Mouse (Mus musculus) embryonic facial prominence, embryonic 13.5 days (tissue): Measurements from ENCODE around the gene Ikzf1. TPM values are rescaled to one million over a fixed set of nuclear protein-coding genes. Genes with fewer than 3 reads are reported as not detected.

Experiments used
- ATAC-seq: fragments of 200-750 bp; cut with Nextera tagmentation; 2 replicates; pipeline ENCODE4 v1.8.0; 2017; ENCODE audit warnings: low read depth; ENCODE audit not compliant: insufficient number of reproducible peaks, insufficient read depth, low FRiP score, low TSS enrichment
- H3K27ac ChIP-seq: fragments of 300-500 bp; sonication (generic); 2 replicates; pipeline ENCODE4 v1.5.1; 2015; ENCODE audit warnings: moderate library complexity, mild to moderate bottlenecking, inconsistent platforms
- H3K27me3 ChIP-seq: fragments of 300-500 bp; sonication (generic); 2 replicates; pipeline ENCODE4 v1.6.1; 2015; ENCODE audit warnings: mild to moderate bottlenecking, inconsistent platforms
- H3K36me3 ChIP-seq: fragments of 300-500 bp; sonication (generic); 2 replicates; pipeline ENCODE4 v1.6.1; 2015; ENCODE audit warnings: mild to moderate bottlenecking, inconsistent platforms
- H3K4me1 ChIP-seq: fragments of 300-500 bp; sonication (generic); 2 replicates; pipeline ENCODE4 v1.6.1; 2015; ENCODE audit warnings: inconsistent platforms
- H3K4me2 ChIP-seq: fragments of 300-500 bp; sonication (generic); 2 replicates; pipeline ENCODE4 v1.6.1; 2015; ENCODE audit warnings: moderate library complexity, mild to moderate bottlenecking, inconsistent platforms
- H3K4me3 ChIP-seq: fragments of 300-500 bp; sonication (generic); 2 replicates; pipeline ENCODE4 v1.5.1; 2015; ENCODE audit warnings: mild to moderate bottlenecking, inconsistent platforms
- H3K9ac ChIP-seq: fragments of 300-500 bp; sonication (generic); 2 replicates; pipeline ENCODE4 v1.6.1; 2015; ENCODE audit warnings: mild to moderate bottlenecking, inconsistent platforms
- H3K9me3 ChIP-seq: fragments of 300-500 bp; sonication (generic); 2 replicates; pipeline ENCODE4 v1.6.1; 2016; ENCODE audit warnings: inconsistent platforms
- WGBS: fragments of 180-500 bp; shearing (Covaris S2); methylation state at CpG from one replicate; pipeline ENCODE4 v1.1.7; 2015; ENCODE audit warnings: mixed read lengths; 5-methylcytosine and 5-hydroxymethylcytosine counted together
- polyA plus RNA-seq: library from polyadenylated mRNA; unstranded; fragments of >200 nt; fragmentation: Nextera tagmentation; extraction: Ambion mirVana; gene quantifications from 2 replicates; pipeline ENCODE4 v1.2.1, GENCODE M21; 2015

Gene Ikzf1
- polyA plus RNA-seq: 0.80 and 1.8 TPM in 2 replicates

- Histone ChIP-seq H3K4me1 (peaks cover 17% of the 10 kb centered on the region), H3K36me3 (no peaks in the 10 kb centered on the region), H3K27ac (no peak within 1 kb of the TSS), H3K4me2 (peak within 1 kb of the TSS; percentile 98), H3K27me3 (peaks cover 71% of the 10 kb centered on the region), H3K9ac (peak within 1 kb of the TSS; percentile 61), H3K4me3 (peak within 1 kb of the TSS; percentile 67), H3K9me3 (no peaks in the 10 kb centered on the region)
- ATAC-seq: peak; percentile 53; the same call in 1 of the 2 replicates
- WGBS: 1% methylated on average over 97 of the region's 100 CpGs
These were observed at the start of gene Ikzf1 for GRCm38 (mm10) chr11:11684930-11685852. Ikzf1 (plus strand) TSS chr11:11685003.

GRCm38 (mm10) chr11:11644303-11644702, 40.5 kb upstream of the Ikzf1 start:
- Histone ChIP-seq H3K9ac (no peak overlapping the region), H3K4me1 (no peaks in the 10 kb centered on the region), H3K27ac (no peak overlapping the region), H3K4me3 (no peak overlapping the region), H3K4me2 (no peak overlapping the region), H3K27me3 (no peaks in the 10 kb centered on the region), H3K36me3 (no peaks in the 10 kb centered on the region), H3K9me3 (no peaks in the 10 kb centered on the region)
- ATAC-seq: no peak

- no peak for ATAC-seq
- no peak overlapping the region for H3K4me3 ChIP-seq
- no peaks in the 10 kb centered on the region for H3K9me3 ChIP-seq
- no peaks in the 10 kb centered on the region for H3K36me3 ChIP-seq
- no peaks in the 10 kb centered on the region for H3K4me1 ChIP-seq
- H3K27ac ChIP-seq: no peak overlapping the region
- no peaks in the 10 kb centered on the region for H3K27me3 ChIP-seq
- no peak overlapping the region for H3K4me2 ChIP-seq
- H3K9ac ChIP-seq: no peak overlapping the region
- 78% methylated on average over 3 of the region's 3 CpGs for WGBS
These were observed 28.4 kb upstream of the Ikzf1 start for GRCm38 (mm10) chr11:11656388-11656787.

GRCm38 (mm10) chr11:11656995-11657530, 27.7 kb upstream of the Ikzf1 start:
- no peak overlapping the region for H3K4me2 ChIP-seq
- H3K27me3 ChIP-seq: no peaks in the 10 kb centered on the region
- no peak overlapping the region for H3K27ac ChIP-seq
- H3K4me1 ChIP-seq: no peaks in the 10 kb centered on the region
- H3K9me3 ChIP-seq: no peaks in the 10 kb centered on the region
- 75% methylated on average over 5 of the region's 5 CpGs for WGBS
- no peak overlapping the region for H3K4me3 ChIP-seq
- H3K36me3 ChIP-seq: no peaks in the 10 kb centered on the region
- no peak for ATAC-seq
- H3K9ac ChIP-seq: no peak overlapping the region

- no peaks in the 10 kb centered on the region for H3K4me1 ChIP-seq
- H3K27me3 ChIP-seq: no peaks in the 10 kb centered on the region
- no peak for ATAC-seq
- H3K4me2 ChIP-seq: no peak overlapping the region
- no peak overlapping the region for H3K9ac ChIP-seq
- H3K36me3 ChIP-seq: no peaks in the 10 kb centered on the region
- WGBS: 89% methylated on average over 4 of the region's 4 CpGs
- no peak overlapping the region for H3K4me3 ChIP-seq
- H3K27ac ChIP-seq: no peak overlapping the region
- no peaks in the 10 kb centered on the region for H3K9me3 ChIP-seq
These were observed 27.2 kb upstream of the Ikzf1 start for GRCm38 (mm10) chr11:11657634-11658033.

GRCm38 (mm10) chr11:11658834-11659233, 26.0 kb upstream of the Ikzf1 start:
- Histone ChIP-seq H3K4me2 (no peak overlapping the region), H3K36me3 (no peaks in the 10 kb centered on the region), H3K9me3 (no peaks in the 10 kb centered on the region), H3K27ac (no peak overlapping the region), H3K9ac (no peak overlapping the region), H3K4me1 (no peaks in the 10 kb centered on the region), H3K4me3 (no peak overlapping the region), H3K27me3 (no peaks in the 10 kb centered on the region)
- WGBS: 58% methylated on average over 4 of the region's 4 CpGs
- ATAC-seq: no peak

GRCm38 (mm10) chr11:11660651-11661050, 24.2 kb upstream of the Ikzf1 start:
- no peaks in the 10 kb centered on the region for H3K36me3 ChIP-seq
- H3K9ac ChIP-seq: no peak overlapping the region
- H3K27me3 ChIP-seq: no peaks in the 10 kb centered on the region
- H3K4me3 ChIP-seq: no peak overlapping the region
- 81% methylated on average over 4 of the region's 4 CpGs for WGBS
- no peaks in the 10 kb centered on the region for H3K9me3 ChIP-seq
- no peak overlapping the region for H3K27ac ChIP-seq
- H3K4me2 ChIP-seq: no peak overlapping the region
- no peak for ATAC-seq
- H3K4me1 ChIP-seq: no peaks in the 10 kb centered on the region

- 88% methylated on average over 4 of the region's 4 CpGs for WGBS
- H3K4me1 ChIP-seq: no peaks in the 10 kb centered on the region
- H3K9ac ChIP-seq: no peak overlapping the region
- no peak overlapping the region for H3K4me3 ChIP-seq
- no peak overlapping the region for H3K4me2 ChIP-seq
- H3K27ac ChIP-seq: no peak overlapping the region
- no peaks in the 10 kb centered on the region for H3K27me3 ChIP-seq
- H3K36me3 ChIP-seq: no peaks in the 10 kb centered on the region
- ATAC-seq: no peak
- H3K9me3 ChIP-seq: no peaks in the 10 kb centered on the region
These were observed 17.4 kb upstream of the Ikzf1 start for GRCm38 (mm10) chr11:11667254-11667921.

GRCm38 (mm10) chr11:11667922-11668290, 16.9 kb upstream of the Ikzf1 start:
- Histone ChIP-seq H3K4me2 (no peak overlapping the region), H3K36me3 (no peaks in the 10 kb centered on the region), H3K4me1 (no peaks in the 10 kb centered on the region), H3K27ac (no peak overlapping the region), H3K9ac (no peak overlapping the region), H3K9me3 (no peaks in the 10 kb centered on the region), H3K27me3 (no peaks in the 10 kb centered on the region), H3K4me3 (no peak overlapping the region)
- ATAC-seq: no peak
- 98% methylated on average over 3 of the region's 3 CpGs for WGBS

GRCm38 (mm10) chr11:11672974-11673373, 11.8 kb upstream of the Ikzf1 start:
- 72% methylated on average over 4 of the region's 4 CpGs for WGBS
- ATAC-seq: no peak
- H3K4me3 ChIP-seq: no peak overlapping the region

GRCm38 (mm10) chr11:11675063-11675462, 9.7 kb upstream of the Ikzf1 start:
- no peak overlapping the region for H3K4me3 ChIP-seq
- no peaks in the 10 kb centered on the region for H3K27me3 ChIP-seq
- H3K27ac ChIP-seq: no peak overlapping the region
- H3K36me3 ChIP-seq: no peaks in the 10 kb centered on the region
- H3K9me3 ChIP-seq: no peaks in the 10 kb centered on the region
- H3K9ac ChIP-seq: no peak overlapping the region
- ATAC-seq: no peak
- H3K4me1 ChIP-seq: no peaks in the 10 kb centered on the region
- no peak overlapping the region for H3K4me2 ChIP-seq

More at GRCm38 (mm10) chr11:11672974-11673373, 11.8 kb upstream of the Ikzf1 start:
- Histone ChIP-seq H3K27ac (no peak overlapping the region), H3K4me2 (no peak overlapping the region), H3K9me3 (no peaks in the 10 kb centered on the region), H3K4me1 (no peaks in the 10 kb centered on the region), H3K9ac (no peak overlapping the region), H3K27me3 (no peaks in the 10 kb centered on the region), H3K36me3 (no peaks in the 10 kb centered on the region)
